Mouse (Mus musculus): Measurements from ENCODE around the gene Cbx1. TPM values are rescaled to one million over a fixed set of nuclear protein-coding genes. Genes with fewer than 3 reads are reported as not detected.

Gene Cbx1
- polyA plus RNA-seq, 1 experiment from 2014 or later = 99.7 TPM

DNA sequence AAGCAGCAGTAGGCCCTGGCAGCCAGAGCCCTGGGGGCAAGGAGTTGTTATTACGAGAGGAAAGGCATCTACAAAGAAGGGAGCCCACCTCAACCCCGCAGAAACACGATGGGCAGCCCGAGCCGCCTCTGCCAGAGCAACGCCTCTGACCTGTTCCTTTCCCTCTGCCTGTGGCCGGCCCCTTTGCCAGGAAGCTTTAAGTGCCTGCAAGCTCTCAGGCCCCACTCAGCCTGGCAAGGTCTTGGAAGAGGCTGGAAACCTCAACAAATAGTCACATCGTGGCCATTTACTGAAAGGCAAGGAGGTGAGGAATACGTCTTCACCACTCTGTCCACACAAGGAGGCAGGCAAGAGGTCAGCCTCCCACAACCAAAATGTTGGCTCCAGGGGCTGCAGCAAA, 20.7 kb upstream of the Cbx1 start:
- no peak for ATAC-seq
- Histone ChIP-seq H3K27ac (ENCODE audit: low read depth, low read length) (peak overlapping the region; percentile 55), H3K27me3 (replicated peaks; ENCODE audit: control insufficient read depth, insufficient read depth, low read length) (no peaks in the 10 kb centered on the region), H3K4me1 (ENCODE audit: control insufficient read depth, insufficient read depth, low read length) (peaks cover 11% of the 10 kb centered on the region), H3K9me3 (replicated peaks; ENCODE audit: control insufficient read depth, low read length) (no peaks in the 10 kb centered on the region), H3K9ac (ENCODE audit: low read length) (no peak overlapping the region), H3K4me2 (ENCODE audit: low read length) (no peak overlapping the region), H3K36me3 (ENCODE audit: control insufficient read depth, insufficient read depth, low read length) (peaks cover 56% of the 10 kb centered on the region), H3K4me3 (ENCODE audit: low read depth, low read length) (no peak overlapping the region)
- 63% methylated on average over 9 of the region's 9 CpGs for WGBS
- DNase-seq (ENCODE audit: low spot score) = no peak

- Histone ChIP-seq H3K4me3 (ENCODE audit: low read depth, low read length) (no peak overlapping the region), H3K9ac (ENCODE audit: low read length) (no peak overlapping the region), H3K27me3 (replicated peaks; ENCODE audit: control insufficient read depth, insufficient read depth, low read length) (no peaks in the 10 kb centered on the region), H3K4me1 (ENCODE audit: control insufficient read depth, insufficient read depth, low read length) (peaks cover 11% of the 10 kb centered on the region), H3K27ac (ENCODE audit: low read depth, low read length) (no peak overlapping the region), H3K4me2 (ENCODE audit: low read length) (no peak overlapping the region), H3K36me3 (ENCODE audit: control insufficient read depth, insufficient read depth, low read length) (peaks cover 62% of the 10 kb centered on the region), H3K9me3 (replicated peaks; ENCODE audit: control insufficient read depth, low read length) (no peaks in the 10 kb centered on the region)
- DNase-seq (ENCODE audit: low spot score) = no peak
- ATAC-seq = no peak
- WGBS = 96% methylated on average over 9 of the region's 9 CpGs
These were observed 17.5 kb upstream of the Cbx1 start for GRCm38 (mm10) chr11:96771274-96771975.

GRCm38 (mm10) chr11:96772413-96772812, 16.5 kb upstream of the Cbx1 start:
- Histone ChIP-seq H3K4me1 (ENCODE audit: control insufficient read depth, insufficient read depth, low read length) (peaks cover 15% of the 10 kb centered on the region), H3K9me3 (replicated peaks; ENCODE audit: control insufficient read depth, low read length) (no peaks in the 10 kb centered on the region), H3K4me2 (ENCODE audit: low read length) (no peak overlapping the region), H3K27me3 (replicated peaks; ENCODE audit: control insufficient read depth, insufficient read depth, low read length) (no peaks in the 10 kb centered on the region), H3K4me3 (ENCODE audit: low read depth, low read length) (no peak overlapping the region), H3K36me3 (ENCODE audit: control insufficient read depth, insufficient read depth, low read length) (peaks cover 62% of the 10 kb centered on the region), H3K27ac (ENCODE audit: low read depth, low read length) (no peak overlapping the region), H3K9ac (ENCODE audit: low read length) (no peak overlapping the region)
- 93% methylated on average over 9 of the region's 9 CpGs for WGBS
- no peak for DNase-seq (ENCODE audit: low spot score)
- ATAC-seq = no peak

DNA sequence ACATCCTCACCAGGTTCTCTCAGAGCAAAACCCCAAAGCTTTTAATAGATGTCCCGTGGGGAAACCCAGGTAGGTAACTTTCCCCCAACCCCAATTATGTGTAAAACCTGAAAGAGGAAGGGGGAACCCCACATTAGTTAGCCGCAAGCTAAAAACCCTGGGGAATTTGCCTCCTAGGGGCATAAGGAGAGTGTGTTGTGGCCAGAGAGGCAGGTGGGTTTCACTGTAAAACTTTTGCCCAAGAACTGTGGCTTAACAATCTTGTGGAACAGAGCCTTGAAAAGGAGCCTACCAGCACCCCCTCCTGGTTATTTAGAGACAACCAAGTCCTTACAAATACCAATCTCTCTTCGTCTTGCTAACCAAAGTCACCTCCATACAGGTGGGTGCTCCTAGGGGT, 14.4 kb upstream of the Cbx1 start:
- Histone ChIP-seq H3K27ac (ENCODE audit: low read depth, low read length) (no peak overlapping the region), H3K9me3 (replicated peaks; ENCODE audit: control insufficient read depth, low read length) (no peaks in the 10 kb centered on the region), H3K9ac (ENCODE audit: low read length) (no peak overlapping the region), H3K4me1 (ENCODE audit: control insufficient read depth, insufficient read depth, low read length) (peaks cover 7% of the 10 kb centered on the region), H3K27me3 (replicated peaks; ENCODE audit: control insufficient read depth, insufficient read depth, low read length) (no peaks in the 10 kb centered on the region), H3K4me2 (ENCODE audit: low read length) (no peak overlapping the region), H3K4me3 (ENCODE audit: low read depth, low read length) (no peak overlapping the region), H3K36me3 (ENCODE audit: control insufficient read depth, insufficient read depth, low read length) (peaks cover 43% of the 10 kb centered on the region)
- DNase-seq (ENCODE audit: low spot score) (no peak), ATAC-seq (no peak)
- 77% methylated on average over 3 of the region's 3 CpGs for WGBS

DNA sequence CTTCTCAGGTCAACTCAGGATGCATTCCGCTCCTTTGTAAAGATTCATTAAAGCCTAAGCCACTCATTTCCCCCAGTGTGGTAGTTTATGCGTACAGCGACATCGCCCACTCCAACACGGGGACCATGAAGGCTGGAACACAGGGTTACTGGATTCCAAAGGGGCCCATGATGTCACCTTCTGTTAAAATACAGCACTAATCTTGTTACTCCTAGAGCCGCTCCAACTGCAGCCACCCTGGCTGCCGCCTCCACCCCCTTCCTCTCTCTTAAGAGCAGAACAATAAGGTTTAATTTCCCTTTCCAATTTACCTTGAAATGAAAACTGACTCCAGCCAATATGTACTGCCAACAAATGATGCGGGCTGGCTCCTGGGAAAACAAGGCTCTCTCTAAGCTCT, 13.9 kb upstream of the Cbx1 start:
- H3K4me3 ChIP-seq (ENCODE audit: low read depth, low read length) = no peak overlapping the region
- 76% methylated on average over 8 of the region's 8 CpGs for WGBS
- no peak overlapping the region for H3K9ac ChIP-seq (ENCODE audit: low read length)
- H3K4me1 ChIP-seq (ENCODE audit: control insufficient read depth, insufficient read depth, low read length) = peaks cover 7% of the 10 kb centered on the region
- ATAC-seq (no peak), DNase-seq (ENCODE audit: low spot score) (no peak)
- no peaks in the 10 kb centered on the region for H3K27me3 ChIP-seq (replicated peaks; ENCODE audit: control insufficient read depth, insufficient read depth, low read length)
- no peaks in the 10 kb centered on the region for H3K9me3 ChIP-seq (replicated peaks; ENCODE audit: control insufficient read depth, low read length)
- no peak overlapping the region for H3K27ac ChIP-seq (ENCODE audit: low read depth, low read length)
- H3K36me3 ChIP-seq (ENCODE audit: control insufficient read depth, insufficient read depth, low read length) = peaks cover 38% of the 10 kb centered on the region
- no peak overlapping the region for H3K4me2 ChIP-seq (ENCODE audit: low read length)

DNA sequence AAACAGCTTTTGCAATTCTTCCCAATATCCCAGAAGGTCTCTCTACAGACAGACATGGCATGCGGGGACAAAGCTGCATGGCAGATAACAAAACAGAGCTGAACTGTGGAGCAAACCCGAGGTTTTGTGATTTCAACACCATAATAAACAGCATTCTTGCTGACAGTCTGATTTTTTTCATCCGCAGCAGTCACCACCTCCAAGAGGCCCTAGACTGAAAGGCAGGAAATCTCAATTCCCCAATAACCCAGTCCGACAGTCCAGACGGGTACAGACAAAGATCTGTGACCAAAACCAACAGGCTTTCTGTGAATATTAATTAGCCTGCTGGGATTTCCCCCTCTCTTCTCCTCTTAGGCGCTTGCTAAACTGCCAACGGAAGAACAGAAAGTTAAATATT, 13.3 kb upstream of the Cbx1 start:
- DNase-seq (ENCODE audit: low spot score) (no peak), ATAC-seq (no peak)
- Histone ChIP-seq H3K27ac (ENCODE audit: low read depth, low read length) (no peak overlapping the region), H3K4me1 (ENCODE audit: control insufficient read depth, insufficient read depth, low read length) (peaks cover 7% of the 10 kb centered on the region), H3K36me3 (ENCODE audit: control insufficient read depth, insufficient read depth, low read length) (peaks cover 32% of the 10 kb centered on the region), H3K4me3 (ENCODE audit: low read depth, low read length) (no peak overlapping the region), H3K9ac (ENCODE audit: low read length) (no peak overlapping the region), H3K4me2 (ENCODE audit: low read length) (no peak overlapping the region), H3K27me3 (replicated peaks; ENCODE audit: control insufficient read depth, insufficient read depth, low read length) (no peaks in the 10 kb centered on the region), H3K9me3 (replicated peaks; ENCODE audit: control insufficient read depth, low read length) (no peaks in the 10 kb centered on the region)
- 74% methylated on average over 7 of the region's 7 CpGs for WGBS

DNA sequence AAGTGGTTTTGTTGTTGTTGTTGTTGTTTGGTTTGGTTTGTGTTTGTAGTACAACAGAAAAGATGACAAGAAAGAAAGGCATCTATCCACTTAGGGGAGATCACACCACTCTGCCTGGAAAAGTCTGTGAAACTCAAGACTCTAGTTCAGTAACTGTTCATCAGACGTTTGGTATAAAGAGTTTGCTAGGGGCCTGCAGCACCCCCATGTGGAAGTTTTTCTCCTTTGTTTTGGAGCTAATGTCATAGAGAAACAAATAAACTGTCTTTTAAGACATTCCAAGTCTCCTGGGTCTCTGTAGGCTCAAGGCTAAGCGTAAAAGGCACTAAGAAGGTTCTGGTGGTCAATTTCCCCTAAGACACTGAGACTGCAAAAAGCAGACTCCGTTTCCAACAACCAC, 12.9 kb upstream of the Cbx1 start:
- 0 out of 2 replicates have a peak overlapping the region, but pooled peaks have one; percentile 59 for H3K4me3 ChIP-seq (ENCODE audit: low read depth, low read length)
- no peaks in the 10 kb centered on the region for H3K9me3 ChIP-seq (replicated peaks; ENCODE audit: control insufficient read depth, low read length)
- DNase-seq (ENCODE audit: low spot score) (no peak), ATAC-seq (no peak)
- peaks cover 7% of the 10 kb centered on the region for H3K4me1 ChIP-seq (ENCODE audit: control insufficient read depth, insufficient read depth, low read length)
- WGBS = 47% methylated on average over 3 of the region's 3 CpGs
- H3K4me2 ChIP-seq (ENCODE audit: low read length) = peak overlapping the region; percentile 75
- H3K9ac ChIP-seq (ENCODE audit: low read length) = no peak overlapping the region
- no peaks in the 10 kb centered on the region for H3K27me3 ChIP-seq (replicated peaks; ENCODE audit: control insufficient read depth, insufficient read depth, low read length)
- no peak overlapping the region for H3K27ac ChIP-seq (ENCODE audit: low read depth, low read length)
- H3K36me3 ChIP-seq (ENCODE audit: control insufficient read depth, insufficient read depth, low read length) = peaks cover 28% of the 10 kb centered on the region

DNA sequence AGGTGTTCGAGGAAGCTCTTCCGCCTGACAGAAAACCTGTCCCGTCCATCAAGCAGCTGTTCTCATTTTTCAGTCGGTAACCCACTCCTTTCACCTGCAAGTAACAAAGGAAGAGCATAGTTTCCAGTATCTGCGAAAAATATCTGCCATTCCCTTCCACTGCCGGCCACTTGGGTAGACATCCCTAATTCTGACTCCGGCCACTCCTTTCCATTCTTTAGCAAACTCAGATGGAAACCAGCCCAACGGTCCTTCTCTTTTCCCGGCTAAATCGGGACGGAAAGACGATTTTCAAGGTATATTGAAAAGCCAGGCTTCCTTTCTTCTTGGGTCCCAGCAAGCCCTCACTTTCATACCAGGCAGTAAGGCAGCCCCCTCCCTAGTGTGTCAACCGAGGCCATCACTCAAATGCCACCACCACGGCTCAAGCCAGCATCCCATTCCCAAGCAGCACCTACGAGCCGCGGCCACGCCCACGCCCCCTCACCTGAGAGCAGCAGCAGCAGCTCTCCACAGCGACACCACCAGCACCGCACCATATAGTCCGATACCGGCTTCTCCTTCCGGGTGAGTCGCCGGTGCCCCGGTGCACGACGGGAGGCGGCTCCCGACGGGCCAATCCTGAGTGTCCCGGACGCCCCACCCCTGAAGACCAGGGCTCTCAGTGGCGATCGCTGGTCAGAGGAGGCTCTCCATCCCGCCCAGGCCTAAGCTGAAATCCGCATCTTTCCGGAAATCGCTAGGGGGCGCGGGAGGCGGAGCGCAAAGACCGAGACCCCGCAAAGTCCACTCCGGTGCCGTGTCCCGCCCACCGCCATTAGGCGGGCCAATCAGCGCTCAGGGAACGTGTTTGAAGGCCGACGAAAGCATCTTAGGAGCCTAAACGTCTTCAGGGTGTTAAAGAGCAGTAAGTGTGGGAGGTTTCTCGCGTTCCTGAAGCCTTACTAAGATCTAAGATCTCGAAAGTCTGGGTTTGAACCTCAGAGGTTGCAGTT, 11.7 kb upstream of the Cbx1 start, which contains the start of gene Snx11:
Snx11 (minus strand) TSS at position 592 of the 995 bp plus-strand sequence.
- H3K36me3 ChIP-seq (ENCODE audit: control insufficient read depth, insufficient read depth, low read length) = peaks cover 16% of the 10 kb centered on the region
- no peaks in the 10 kb centered on the region for H3K9me3 ChIP-seq (replicated peaks; ENCODE audit: control insufficient read depth, low read length)
- no peaks in the 10 kb centered on the region for H3K27me3 ChIP-seq (replicated peaks; ENCODE audit: control insufficient read depth, insufficient read depth, low read length)
- H3K4me2 ChIP-seq (ENCODE audit: low read length) = peak within 1 kb of the TSS; percentile 75
- H3K27ac ChIP-seq (ENCODE audit: low read depth, low read length) = peak within 1 kb of the TSS; percentile 59; the same call in 1 of the 2 replicates
- 2% methylated on average over 59 of the region's 59 CpGs for WGBS
- peak within 1 kb of the TSS; percentile 59 for H3K4me3 ChIP-seq (ENCODE audit: low read depth, low read length)
- H3K9ac ChIP-seq (ENCODE audit: low read length) = peak within 1 kb of the TSS; percentile 75
- ATAC-seq (peak; percentile 99), DNase-seq (ENCODE audit: low spot score) (peak; percentile 97)
- peaks cover 7% of the 10 kb centered on the region for H3K4me1 ChIP-seq (ENCODE audit: control insufficient read depth, insufficient read depth, low read length)
